Mouse (Mus musculus) right cerebral cortex, postnatal 4 days (tissue): ENCODE measurements around the gene Sh3kbp1.
A peak's percentile ranks its signal among the peaks of the same experiment; 100 is the strongest.

Experiments
- DNase-seq: peaks from one replicate; pipeline ENCODE4 v3.0.0-alpha.2; 2022

Sh3kbp1 gene

DNA sequence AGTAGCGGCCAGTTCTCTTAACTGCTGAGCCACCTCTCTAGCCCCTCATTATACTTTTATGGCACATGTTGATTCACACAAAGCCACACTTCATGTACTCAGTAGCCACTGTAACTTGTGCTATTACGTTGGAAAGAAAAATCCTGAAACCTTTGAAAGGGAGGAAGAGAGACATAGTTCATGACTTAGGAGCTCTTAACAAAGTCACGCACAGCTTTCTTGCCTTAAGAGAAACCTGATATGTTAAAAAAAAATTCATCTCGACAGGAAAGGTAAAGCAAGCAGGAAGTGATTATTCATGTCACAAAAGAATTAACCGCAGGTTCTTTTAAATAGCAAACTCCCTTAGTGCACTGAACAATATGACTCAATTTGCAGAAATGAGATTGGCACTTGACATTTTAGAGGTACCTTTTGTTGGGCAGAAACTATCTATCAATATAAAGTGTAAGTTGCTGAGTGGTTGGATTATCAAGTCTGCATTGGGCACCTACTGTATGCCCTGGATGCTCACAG lies 51.3 kb downstream of the Sh3kbp1 start:
- DNase-seq: no peak

DNA sequence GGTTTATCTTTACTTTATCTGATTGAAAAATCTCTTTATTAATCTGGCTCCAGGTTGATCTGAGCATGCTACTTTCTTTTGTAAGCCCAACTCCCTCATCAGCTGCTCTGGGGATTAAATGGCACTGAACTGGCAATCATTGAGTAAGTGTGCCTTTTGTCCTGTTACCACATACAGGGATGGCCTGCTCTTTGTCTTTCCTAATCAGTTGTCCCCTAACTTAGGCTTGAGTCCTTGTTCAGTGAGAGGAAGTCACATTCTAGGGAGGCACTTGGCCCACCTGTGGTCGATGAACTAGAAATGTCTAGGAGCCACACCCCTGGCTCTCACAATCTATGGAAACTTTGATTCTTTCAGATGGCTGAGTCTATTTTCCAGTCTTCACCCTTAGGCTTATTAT lies 58.4 kb downstream of the Sh3kbp1 start:
- DNase-seq: no peak

DNA sequence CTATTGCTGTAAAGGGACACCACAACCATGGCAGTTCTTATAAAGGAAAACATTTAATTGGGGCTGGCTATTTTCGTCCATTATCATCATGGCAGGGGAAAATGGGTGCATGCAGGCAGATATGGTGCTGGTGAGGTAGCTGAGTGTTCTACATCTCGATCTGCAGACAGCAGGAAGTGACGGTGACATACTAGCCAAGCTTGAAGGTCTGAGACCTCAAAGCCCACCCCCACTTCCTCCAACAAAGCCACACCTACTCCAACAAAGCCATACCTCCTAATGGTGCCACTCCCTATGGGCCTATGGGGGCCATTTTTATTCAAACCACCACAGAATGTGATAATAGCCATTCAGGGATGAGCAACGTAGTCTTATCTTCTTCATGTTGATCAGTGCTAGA lies 59.8 kb downstream of the Sh3kbp1 start:
- no peak for DNase-seq

DNA sequence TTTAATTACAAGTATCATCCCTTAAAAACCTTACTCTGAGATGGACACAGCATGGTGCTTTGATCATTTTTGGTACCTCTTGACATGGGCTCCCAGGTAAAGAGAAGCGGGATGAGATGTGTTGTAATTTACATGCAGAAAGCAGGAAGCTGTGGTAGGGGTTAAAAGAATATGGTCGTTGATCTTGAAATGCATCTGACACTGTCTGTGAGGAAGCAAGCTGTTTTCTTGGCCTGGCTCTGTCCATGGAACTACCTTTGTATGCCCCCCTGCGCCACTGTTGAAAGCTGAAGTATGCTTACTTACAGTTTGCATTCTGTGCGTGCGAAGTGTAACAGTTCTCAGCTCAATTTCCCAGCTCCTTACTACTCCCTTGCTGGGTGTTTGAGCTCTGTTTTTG lies 61.6 kb downstream of the Sh3kbp1 start:
- no peak for DNase-seq

DNA sequence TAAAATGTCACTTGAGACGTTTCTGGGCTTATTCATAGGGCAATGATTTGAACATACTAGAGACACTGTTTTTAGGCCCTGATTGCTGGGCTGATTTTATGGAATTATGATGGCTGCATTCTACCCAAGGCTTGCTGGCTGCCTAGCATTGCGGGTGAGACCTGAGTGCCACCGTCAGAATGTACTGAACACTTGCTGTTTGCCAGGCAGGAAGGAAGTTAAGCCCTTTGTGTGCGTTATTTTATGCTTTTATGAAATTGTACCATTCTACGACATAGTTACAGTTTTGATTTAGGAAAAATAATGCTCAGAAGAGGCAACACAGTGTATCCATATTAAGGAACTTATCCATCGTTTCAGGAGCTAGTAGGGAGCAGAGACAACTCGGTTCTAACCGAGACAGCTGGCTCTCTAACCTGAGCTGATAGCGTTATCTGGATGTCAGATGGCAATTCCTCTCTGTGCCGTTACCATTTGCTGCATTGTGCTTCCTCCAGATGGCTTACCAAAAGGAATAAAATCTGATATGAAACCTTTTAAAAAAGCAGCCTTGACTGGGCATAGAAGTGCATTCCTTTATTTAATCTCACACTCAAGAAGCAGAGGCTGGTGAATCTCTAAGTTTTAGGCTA lies 62.8 kb downstream of the Sh3kbp1 start:
- no peak for DNase-seq

DNA sequence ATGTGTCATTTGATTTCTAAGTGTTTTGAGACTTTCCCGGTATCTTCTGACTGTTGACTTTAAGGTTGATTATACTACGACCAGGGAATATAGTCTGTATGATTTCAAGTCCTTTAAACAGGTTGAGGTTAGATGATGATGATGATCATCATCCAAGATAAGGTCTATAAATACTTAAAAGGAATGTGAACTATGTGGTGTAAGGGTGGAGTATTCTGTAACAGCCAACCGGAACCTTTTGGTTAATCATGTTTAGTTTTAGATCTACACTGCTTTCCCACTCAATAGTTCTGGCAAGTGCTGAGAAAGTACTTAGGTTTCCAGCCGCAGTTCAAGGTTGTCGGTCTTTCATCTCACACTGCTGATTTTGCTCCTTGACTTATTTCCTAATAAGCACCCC lies 66.1 kb downstream of the Sh3kbp1 start:
- no peak for DNase-seq

DNA sequence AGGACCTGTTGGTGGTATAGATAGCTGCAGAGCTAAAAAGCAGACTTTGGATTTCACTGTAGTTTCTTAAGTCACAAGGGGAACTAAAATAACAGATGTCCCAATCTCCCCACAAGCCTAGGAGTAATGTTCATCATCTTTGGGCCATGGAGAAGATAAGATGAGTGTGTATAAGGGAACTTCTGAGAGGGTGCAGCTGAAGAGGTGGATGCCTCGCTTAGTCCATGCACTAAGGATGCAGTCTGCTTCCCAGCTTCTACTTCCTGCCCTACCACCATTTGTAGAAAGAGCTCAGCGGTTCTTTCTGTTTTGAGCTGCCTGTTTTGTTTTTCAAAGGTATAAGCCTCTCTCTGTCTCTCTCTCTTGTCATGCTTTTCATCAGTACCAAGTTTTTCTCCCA lies 69.5 kb downstream of the Sh3kbp1 start:
- no peak for DNase-seq

DNA sequence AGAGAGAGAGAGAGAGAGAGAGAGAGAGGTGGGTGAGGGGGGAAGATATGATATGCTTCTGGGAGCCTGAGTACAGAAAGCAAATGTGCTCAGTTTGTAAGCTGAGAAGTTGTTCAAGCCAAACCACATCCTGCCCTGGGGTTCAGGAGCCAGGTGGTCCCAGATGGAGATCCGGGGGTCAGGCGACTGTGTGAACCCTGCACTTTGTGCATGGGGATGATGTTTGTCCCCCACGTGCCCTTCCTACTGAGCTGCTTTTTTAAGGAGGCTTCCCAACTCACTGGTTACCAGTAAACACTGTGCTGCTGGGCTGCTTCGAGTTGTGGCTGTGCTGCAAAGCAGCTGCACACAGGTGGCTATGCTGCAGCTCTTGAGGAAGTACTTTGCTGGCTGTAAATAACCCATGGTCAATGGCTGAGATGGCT lies 70.0 kb downstream of the Sh3kbp1 start:
- no peak for DNase-seq

DNA sequence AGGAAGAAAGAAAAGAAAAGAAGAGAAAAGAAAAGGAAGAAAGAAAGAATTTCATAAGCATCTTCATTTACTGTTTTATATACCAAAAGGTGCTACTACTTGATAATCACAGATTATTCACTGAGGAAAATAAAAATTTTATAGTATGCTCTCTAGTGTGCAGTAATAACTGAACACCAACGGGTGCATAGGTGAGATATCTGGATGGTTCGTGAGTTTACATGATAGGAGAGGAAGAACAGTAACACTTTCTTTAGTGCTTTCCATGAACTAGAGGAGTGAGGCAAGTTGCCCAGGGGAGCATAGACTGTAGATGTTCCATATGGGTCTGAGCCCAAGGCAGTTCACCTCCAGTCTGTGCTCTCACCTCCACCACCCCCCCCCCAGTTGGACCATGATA lies 75.8 kb downstream of the Sh3kbp1 start:
- no peak for DNase-seq

DNA sequence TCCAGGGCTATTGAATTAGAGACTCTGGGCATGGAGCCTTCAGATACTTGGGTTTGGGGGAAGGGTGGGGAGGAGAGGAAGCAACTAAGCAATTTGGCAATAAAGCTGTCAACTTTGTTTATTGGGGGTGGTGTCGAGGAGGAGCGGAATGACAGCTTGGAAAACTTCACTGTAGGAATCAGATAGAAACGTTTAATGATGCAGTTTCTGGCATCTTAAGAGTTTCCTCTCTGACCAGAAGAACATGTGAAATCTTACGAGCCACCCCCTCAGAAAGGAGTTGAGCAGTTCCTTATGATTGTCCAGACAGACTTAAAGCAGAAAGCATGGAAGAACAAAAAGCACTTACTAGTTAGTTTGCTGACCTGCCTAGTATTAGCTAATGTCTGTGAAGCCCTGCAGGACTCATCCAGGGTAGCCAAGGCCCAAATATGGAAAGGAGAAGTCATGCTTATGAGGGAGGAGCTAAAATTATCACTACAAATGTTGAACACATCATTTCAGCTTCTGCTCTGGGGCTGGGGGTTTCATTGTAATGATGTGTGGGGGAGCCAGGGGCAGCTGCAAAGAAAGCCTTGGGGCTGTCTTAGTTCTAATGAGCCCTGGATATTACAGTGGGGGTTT lies 77.4 kb downstream of the Sh3kbp1 start:
- no peak for DNase-seq

DNA sequence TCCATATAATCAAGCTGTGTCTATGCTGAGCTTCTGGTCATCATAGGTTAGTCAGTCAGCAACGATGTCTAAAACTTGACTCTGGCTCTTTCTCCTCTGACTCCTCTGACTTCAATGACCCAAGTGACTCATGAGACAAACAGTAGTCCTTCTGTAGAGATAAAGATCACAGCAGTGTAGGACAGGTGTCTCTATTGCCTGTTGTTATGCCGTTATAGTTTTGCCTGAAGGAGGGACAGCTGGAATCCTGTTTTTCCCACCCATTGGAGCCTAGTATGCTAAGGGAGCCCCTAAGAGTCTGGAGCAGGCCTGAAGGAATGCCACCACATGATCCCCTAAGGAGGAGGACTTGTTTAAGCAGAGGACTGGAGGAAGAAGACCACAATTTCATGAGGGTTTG lies 78.3 kb downstream of the Sh3kbp1 start:
- DNase-seq: no peak

DNA sequence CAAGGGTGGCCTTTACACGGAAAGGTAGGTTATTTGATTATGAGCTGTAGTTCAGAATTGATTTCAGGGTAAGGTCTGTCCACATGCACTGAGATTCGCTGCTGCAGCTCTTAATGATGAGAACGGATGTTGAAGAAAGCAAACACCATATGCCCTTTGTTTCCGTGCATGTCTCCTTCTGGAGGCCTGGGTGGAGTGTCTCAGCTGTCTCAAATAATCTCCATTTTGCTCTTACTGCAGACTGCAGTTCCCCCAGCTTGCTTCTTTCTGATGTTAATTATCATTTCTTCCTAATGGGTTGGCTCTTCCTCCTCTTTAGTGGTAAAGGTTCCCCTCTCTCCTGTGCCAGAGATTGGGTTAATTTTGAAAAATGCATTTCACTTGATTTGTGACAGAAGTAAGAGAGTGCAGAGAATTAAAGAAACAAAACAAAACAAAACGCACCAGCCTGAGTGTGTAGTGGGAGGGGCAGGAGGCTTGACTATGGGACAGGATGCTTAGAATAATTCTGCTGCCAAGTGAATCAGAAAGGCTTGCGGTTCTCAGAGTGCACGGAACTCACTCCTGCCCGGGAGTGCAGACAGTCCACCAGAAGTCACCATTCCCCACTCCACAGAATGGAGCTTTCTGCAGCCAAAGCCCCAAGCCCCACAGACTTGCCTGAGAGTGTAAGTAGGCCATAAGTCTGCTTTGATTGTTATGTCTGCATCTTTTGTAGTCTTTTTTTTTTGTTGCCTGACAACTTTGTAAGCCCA lies 81.2 kb downstream of the Sh3kbp1 start:
- DNase-seq: no peak

DNA sequence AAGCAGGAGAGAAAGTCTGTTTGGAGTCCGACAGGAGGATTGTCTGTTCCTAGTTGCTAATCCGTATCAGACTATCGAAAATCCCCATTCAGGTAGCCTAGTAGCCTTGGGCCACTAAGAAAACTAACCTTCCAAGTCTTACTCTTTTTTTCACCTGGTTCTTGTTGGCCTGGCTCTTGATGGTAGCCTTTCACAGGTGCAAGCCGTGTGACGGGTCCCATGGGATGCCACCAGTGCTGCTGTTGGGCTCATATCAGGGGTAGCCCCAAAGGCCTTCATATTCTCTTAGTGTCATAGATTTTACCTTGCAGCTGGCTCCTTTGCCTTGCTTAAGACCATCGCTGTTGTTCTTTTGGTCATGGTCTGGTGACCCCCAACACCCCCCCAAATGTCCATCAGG lies 82.2 kb downstream of the Sh3kbp1 start:
- no peak for DNase-seq

DNA sequence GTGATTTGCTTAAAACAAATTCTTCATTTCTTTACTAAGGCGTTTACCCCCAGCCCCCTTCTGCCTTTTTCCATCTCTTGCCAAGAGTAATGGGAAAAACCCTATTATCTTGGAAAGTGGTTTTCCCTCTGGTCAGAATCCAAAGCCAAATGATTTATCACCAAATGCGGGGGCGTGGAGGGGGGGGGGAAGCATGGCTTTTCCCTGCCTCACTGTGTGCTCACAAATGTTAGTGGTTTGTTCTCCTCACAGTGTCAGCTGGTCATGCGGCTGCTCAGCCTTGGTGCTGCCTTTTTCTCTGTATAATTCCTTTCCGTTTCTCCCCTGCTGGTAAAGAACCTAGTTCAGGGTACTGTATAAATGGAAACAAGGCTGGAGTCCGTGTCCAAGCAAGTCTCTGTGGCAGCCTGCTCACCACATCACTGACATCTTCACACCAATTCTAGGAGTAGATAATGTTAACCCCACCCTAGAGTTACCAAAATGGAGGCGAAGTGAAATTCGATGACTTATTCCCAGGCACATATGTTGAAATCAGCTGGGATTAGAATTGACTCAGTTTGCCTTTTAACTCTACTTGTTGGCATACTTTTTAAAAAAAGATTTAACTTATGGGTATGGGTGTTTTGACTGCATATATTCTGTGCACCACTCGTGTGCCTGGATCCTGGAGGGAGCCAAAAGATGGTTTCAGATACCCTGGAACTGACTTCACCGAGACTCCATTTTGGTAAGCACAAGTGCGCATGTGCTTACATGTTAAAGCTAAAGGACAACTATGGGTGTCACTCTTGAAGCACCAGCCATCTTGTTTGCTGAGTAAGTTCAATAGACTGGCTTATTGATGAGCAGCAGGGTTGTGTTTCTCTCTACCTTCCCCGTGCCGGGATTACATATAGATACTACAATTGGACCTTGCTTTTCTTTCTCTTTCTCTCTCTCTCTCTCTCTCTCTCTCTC lies 84.3 kb downstream of the Sh3kbp1 start:
- no peak for DNase-seq

DNA sequence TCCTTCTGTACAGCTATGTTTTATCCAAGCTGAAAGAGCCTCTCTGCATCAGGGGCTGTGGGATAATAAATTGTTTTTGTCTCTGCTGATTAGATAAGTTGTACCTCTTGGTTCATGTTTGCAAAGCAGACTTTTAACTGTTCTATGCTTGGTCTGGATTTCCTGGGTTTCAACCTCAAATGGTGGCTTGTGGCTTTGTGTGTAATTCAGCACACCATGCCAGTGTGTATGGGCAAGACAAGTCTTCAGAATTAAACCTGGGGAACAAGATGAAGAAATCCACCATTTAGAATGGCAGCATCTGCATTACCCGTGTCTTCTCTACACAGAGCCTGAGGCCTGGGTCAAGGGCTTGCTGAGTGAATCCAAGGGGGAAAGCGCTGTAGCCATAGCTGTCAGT lies 86.1 kb downstream of the Sh3kbp1 start:
- DNase-seq: no peak

DNA sequence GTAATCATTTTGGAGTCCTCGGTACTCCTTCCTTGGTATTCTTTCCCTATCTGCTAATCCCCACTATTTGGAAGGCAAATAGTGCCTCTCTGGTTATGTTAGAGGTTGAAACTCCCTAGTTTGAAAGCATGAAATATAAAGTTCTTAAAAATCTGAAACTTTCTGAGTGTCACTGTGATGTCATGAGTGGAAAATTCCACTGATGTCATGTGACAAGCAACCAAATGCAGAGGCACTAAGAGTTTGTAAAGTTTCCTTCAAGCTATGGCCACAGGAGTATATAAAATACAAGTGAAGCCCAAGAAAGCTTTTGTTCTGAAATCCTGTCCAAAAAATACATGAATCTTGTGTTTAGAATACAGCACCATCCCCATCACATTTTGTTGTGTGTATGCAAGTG lies 94.3 kb downstream of the Sh3kbp1 start:
- no peak for DNase-seq

DNA sequence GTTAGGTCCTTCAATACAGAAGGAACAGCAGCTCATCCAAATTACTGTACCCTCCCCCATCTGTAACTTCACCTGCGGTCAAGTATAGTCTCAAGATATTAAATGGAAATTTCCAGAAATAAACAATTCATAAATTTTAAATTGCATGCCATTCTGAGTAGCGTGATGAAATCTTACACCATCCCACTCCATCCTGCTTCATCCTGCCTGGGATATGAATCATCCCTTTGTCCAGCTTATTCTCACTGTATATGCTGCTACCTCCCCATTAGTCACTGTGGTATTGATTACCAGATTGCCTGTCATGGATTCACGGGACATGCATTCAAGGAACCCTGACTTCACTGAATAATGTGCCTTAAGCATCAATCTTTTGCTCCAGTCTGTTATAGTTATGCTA lies 104.3 kb downstream of the Sh3kbp1 start:
- DNase-seq: no peak

DNA sequence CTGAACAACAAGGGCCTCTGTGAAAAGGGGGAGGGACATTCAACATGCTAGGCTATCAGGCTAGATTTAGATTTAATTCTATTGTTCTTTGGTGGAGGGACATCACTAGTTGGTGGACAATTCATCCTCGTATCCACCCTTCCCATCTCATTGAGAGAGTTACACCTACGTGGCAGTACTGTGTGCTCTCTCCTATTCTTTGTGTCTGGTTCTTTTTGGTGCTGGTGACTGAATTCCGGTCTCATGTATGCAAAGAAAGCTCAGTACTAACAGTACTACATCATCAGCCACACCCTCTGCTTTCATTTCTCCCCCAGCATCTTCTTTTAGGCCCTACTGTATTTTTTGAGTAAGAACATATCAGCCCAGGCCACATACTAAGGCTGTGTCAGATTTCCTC lies 105.8 kb downstream of the Sh3kbp1 start:
- no peak for DNase-seq

DNA sequence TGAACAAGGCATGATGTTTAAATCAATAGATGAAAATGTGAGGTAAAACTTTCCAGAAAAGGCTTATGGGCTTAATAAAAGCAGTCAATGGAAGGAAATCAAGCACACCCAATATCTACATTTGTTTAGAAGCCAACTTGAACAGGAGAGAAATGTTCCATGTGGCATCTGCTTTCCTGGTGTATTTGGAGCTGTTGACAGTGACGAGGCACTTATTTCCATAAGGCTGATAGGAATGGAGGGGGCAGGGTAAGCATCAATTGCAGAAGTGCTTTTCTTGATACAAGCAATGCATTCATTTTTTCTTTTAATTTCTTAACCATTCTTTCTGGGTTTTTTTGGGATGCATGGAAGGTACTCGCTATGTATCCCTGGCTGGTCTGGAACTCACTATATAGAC lies 106.9 kb downstream of the Sh3kbp1 start:
- DNase-seq: no peak

DNA sequence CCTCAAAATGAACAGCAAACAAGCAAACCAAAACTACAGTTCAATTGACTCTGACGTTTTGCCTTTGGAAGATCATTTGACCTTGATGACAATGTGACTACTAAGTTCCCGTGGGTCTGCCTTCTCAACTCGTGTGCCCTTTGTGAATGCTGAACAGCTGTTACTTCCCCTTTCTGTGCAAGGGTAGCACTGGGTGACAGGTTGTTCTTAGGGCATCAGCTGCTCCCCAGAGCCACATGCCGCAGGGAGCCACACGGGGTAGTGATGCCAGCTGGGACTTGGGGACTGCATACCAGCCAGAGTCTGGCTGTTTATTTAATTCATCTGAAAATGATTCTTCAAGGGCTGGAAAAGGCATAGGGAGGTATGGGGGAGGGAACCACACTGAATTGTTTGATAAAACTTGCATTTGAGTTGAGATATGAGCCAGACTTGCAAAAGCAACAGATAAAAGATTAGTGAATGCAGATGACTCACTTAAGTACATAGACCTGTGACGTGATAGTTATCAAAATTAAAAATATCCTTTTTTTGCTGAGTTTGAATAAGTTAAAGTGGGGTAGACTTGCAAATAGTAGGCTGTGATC lies 108.5 kb downstream of the Sh3kbp1 start:
- no peak for DNase-seq

DNA sequence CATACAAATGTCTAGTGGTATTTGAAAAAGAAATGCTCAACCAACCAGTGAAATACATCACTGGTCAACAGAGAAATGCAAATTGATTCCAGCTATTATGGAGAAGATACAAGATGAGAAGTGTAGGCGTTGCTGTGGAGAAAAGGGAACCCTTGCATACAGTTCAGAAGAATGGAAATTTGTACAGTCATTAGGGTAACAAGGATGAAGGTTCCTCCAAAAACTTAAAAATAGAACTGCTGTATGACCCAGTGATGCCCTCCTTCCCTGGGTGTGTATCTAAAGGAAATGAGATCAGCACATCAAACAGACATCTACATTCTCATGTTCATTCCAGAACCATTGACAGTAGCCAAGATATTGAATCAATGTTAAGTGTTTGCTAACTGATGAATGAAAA lies 110.3 kb downstream of the Sh3kbp1 start:
- DNase-seq: no peak

DNA sequence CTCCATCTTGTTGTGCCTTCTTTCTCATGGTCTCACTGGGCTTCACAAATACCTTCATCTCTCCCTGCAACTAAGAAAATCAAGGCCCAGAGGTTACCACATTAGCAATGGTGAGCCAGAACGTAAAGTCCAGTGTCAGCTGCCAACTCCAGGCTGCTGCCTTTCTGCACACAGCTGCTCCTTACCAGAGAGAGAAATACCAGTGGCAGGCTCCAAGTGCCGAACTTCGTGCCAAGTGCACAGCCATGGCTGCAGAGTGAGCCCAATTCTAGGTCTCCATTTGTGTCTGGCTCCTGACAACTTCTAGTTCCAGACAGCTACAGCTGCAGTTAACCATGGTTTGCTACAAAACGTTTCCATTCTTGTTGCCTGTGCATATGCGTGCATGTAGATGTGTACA lies 117.0 kb downstream of the Sh3kbp1 start:
- peak; percentile 4 for DNase-seq

DNA sequence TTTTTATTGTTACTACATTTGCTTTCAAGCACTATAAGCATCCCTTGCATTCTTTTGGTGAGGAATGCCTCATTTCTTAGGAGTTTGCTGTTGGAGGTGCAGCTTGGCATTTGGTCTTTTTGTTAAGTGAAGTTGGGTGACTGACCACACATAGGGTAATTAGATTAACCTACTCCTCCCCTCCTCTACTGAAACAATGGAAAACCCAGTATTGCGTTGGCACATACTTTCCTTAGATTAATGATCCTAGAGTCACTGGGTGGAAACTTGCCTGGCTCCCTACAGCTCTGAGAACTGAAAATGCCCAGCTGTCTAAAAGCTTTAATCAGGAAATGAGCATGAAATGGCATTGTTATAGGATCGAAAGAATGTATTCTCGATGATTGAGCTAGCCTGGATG lies 117.5 kb downstream of the Sh3kbp1 start:
- DNase-seq: no peak
